ENCODE assay signal across 11 mouse cellular contexts in genomic region chr14:52012085-52012484, GRCm38 (mm10). TPM values are rescaled to one million over a fixed set of nuclear protein-coding genes. Genes with fewer than 3 reads are reported as not detected.
DNase-seq lines count a peak whose midpoint lies in the region; ATAC-seq lines count a peak whose summit lies in the region.
"Had no signal": no experiment of that assay in that cellular context is flagged by ENCODE, and none has a peak within 500 bp of the region (broad histone marks: within the 10 kb centered on the region; RNA-seq: fewer than 3 reads in every experiment).

No protein-coding gene starts in this region.

- H3K36me3 ChIP-seq in kidney, embryonic 15.5 days = peaks cover 21% of the 10 kb centered on the region
- H3K36me3 ChIP-seq in embryonic facial prominence, embryonic 10.5 days (replicated peaks) = peaks cover 24% of the 10 kb centered on the region

- peak overlapping the region; percentile 96 for H3K27ac ChIP-seq in kidney, embryonic 15.5 days
- no peak overlapping the region for H3K27ac ChIP-seq in embryonic facial prominence, embryonic 10.5 days (replicated peaks)

- 70% methylated on average over 4 of the region's 4 CpGs for WGBS in kidney, embryonic 15.5 days
- 83% methylated on average over 4 of the region's 4 CpGs for WGBS in embryonic facial prominence, embryonic 10.5 days

- no peak for ATAC-seq in kidney, embryonic 15.5 days (replicated peaks; ENCODE audit: low FRiP score)
- ATAC-seq in erythroblast, adult 5-6 weeks (replicated peaks; ENCODE audit: low FRiP score, poor library complexity, severe bottlenecking) = no peak

- no peaks in the 10 kb centered on the region for H3K9me3 ChIP-seq in kidney, embryonic 15.5 days (replicated peaks)
- no peaks in the 10 kb centered on the region for H3K9me3 ChIP-seq in embryonic facial prominence, embryonic 10.5 days

- no peak overlapping the region for H3K4me3 ChIP-seq in kidney, embryonic 15.5 days (replicated peaks)
- peak overlapping the region; percentile 80; the same call in 1 of the 2 replicates for H3K4me3 ChIP-seq in embryonic facial prominence, embryonic 10.5 days

- H3K4me1 ChIP-seq in kidney, embryonic 15.5 days = peaks cover 79% of the 10 kb centered on the region
- peaks cover 80% of the 10 kb centered on the region for H3K4me1 ChIP-seq in embryonic facial prominence, embryonic 10.5 days

- H3K9ac ChIP-seq in kidney, embryonic 15.5 days = no peak overlapping the region

- DNase-seq in kidney, adult 18-20 months = no peak
- DNase-seq in embryonic facial prominence, embryonic 10.5 days (ENCODE audit: low spot score) = no peak
- DNase-seq in left cerebral cortex, adult 18-20 months (ENCODE audit: low spot score in 2 of 2) = peak; percentile 66 to 72
- DNase-seq in retina, embryonic 14.5 days (ENCODE audit: low spot score) = peak; percentile 22
- no peak for DNase-seq in adrenal gland, postnatal 36 days
- DNase-seq in MN1 (ENCODE audit: low spot score) = no peak
- DNase-seq: heart, adult 18-20 months had no signal

- H3K4me2 ChIP-seq in kidney, embryonic 15.5 days = no peak overlapping the region

- no peaks in the 10 kb centered on the region for H3K27me3 ChIP-seq in kidney, embryonic 15.5 days
- no peaks in the 10 kb centered on the region for H3K27me3 ChIP-seq in embryonic facial prominence, embryonic 10.5 days (replicated peaks; ENCODE audit: low read depth, poor library complexity, severe bottlenecking)

RNA-seq across cellular contexts. Expression of gene Tmem253, which starts 3.4 kb away (rescaled TPM):
- polyA plus RNA-seq in kidney, embryonic 15.5 days (2015; fragmentation: Nextera tagmentation; extraction: Ambion mirVana) = 0.93 and 1.1 TPM in 2 replicates
- polyA plus RNA-seq in embryonic facial prominence, embryonic 10.5 days (2016; fragmentation: Nextera tagmentation; extraction: Ambion mirVana) = 0.65 and 0.72 TPM in 2 replicates
- total RNA-seq in left cerebral cortex, adult 18-20 months (2021) = under 1 TPM; 0.28 to 0.56 TPM
- total RNA-seq in adrenal gland, postnatal 36 days (2021) = 1 to 10 TPM; 1.7 to 2.5 TPM
- not detected in 2 replicates for total RNA-seq in erythroblast, adult 5-6 weeks (2015; ENCODE audit: low replicate concordance)
- not detected in 2 replicates for total RNA-seq in erythroblast, adult 5-6 weeks (2017; ENCODE audit: low replicate concordance)
- total RNA-seq: monocyte, adult 5-6 weeks had no signal

RNA-seq across cellular contexts. Expression of gene Zfp219, which starts 8.4 kb away (rescaled TPM):
- polyA plus RNA-seq in kidney, embryonic 15.5 days (2015; fragmentation: Nextera tagmentation; extraction: Ambion mirVana) = 38.5 and 43.8 TPM in 2 replicates
- polyA plus RNA-seq in embryonic facial prominence, embryonic 10.5 days (2016; fragmentation: Nextera tagmentation; extraction: Ambion mirVana) = 57.5 and 63.2 TPM in 2 replicates
- total RNA-seq in left cerebral cortex, adult 18-20 months (2021) = 10 to 100 TPM; 40.6 to 41.3 TPM
- total RNA-seq in adrenal gland, postnatal 36 days (2021) = 10 to 100 TPM; 51.9 to 62.1 TPM
- total RNA-seq in erythroblast, adult 5-6 weeks (2015; ENCODE audit: low replicate concordance) = 0.58 and 1.9 TPM in 2 replicates
- total RNA-seq in erythroblast, adult 5-6 weeks (2017; ENCODE audit: low replicate concordance) = 3.1 and 3.8 TPM in 2 replicates

RNA-seq across cellular contexts. Expression of gene Arhgef40, which starts 27.6 kb away (rescaled TPM):
- polyA plus RNA-seq in kidney, embryonic 15.5 days (2015; fragmentation: Nextera tagmentation; extraction: Ambion mirVana) = 86.1 and 105 TPM in 2 replicates
- polyA plus RNA-seq in embryonic facial prominence, embryonic 10.5 days (2016; fragmentation: Nextera tagmentation; extraction: Ambion mirVana) = 151 and 163 TPM in 2 replicates
- 10 to 100 TPM; 23.4 to 28.6 TPM for total RNA-seq in left cerebral cortex, adult 18-20 months (2021)
- total RNA-seq in adrenal gland, postnatal 36 days (2021) = 10 to 100 TPM; 46.6 to 51.6 TPM
- total RNA-seq in erythroblast, adult 5-6 weeks (2015; ENCODE audit: low replicate concordance) = 4.8 TPM in 1 of 2 replicates, not detected in the other
- total RNA-seq in erythroblast, adult 5-6 weeks (2017; ENCODE audit: low replicate concordance) = 2.3 and 14.1 TPM in 2 replicates

RNA-seq across cellular contexts. Expression of gene Olfr221, which starts 30.2 kb away (rescaled TPM):
- not detected in 2 replicates for polyA plus RNA-seq in kidney, embryonic 15.5 days (2015; fragmentation: Nextera tagmentation; extraction: Ambion mirVana)
- not detected in 2 replicates for polyA plus RNA-seq in embryonic facial prominence, embryonic 10.5 days (2016; fragmentation: Nextera tagmentation; extraction: Ambion mirVana)
- not detected for total RNA-seq in left cerebral cortex, adult 18-20 months (2021)
- not detected for total RNA-seq in adrenal gland, postnatal 36 days (2021)
- not detected in 2 replicates for total RNA-seq in erythroblast, adult 5-6 weeks (2015; ENCODE audit: low replicate concordance)
- total RNA-seq in erythroblast, adult 5-6 weeks (2017; ENCODE audit: low replicate concordance) = 0.56 TPM in 1 of 2 replicates, not detected in the other
- total RNA-seq: heart, adult 18-20 months; monocyte, adult 5-6 weeks had no signal
- polyA plus RNA-seq: limb, embryonic 14.5 days had no signal

Comparison
In these comparisons a context has a peak if more than half of its experiments do, and no peak if none do; other contexts are left out.
1. DNase-seq: peak in left cerebral cortex, adult 18-20 months (2 of 2) and retina, embryonic 14.5 days (single experiment); none in kidney, adult 18-20 months (single experiment), embryonic facial prominence, embryonic 10.5 days (single experiment), adrenal gland, postnatal 36 days (0 of 2) and MN1 (single experiment).
2. RNA of gene Zfp219, which starts 8.4 kb away (total RNA-seq): 51.9 to 62.1 TPM in adrenal gland, postnatal 36 days and 40.6 to 41.3 TPM in left cerebral cortex, adult 18-20 months; 0.58 to 3.8 TPM in erythroblast, adult 5-6 weeks; every median in the first group is over 4 times any median in the second.